Mouse (Mus musculus): ENCODE results near the gene Abt1.

The Abt1 gene

GRCm38 (mm10) chr13:23423286-23424051 is at the start of gene Abt1:
TSS of gene Abt1 (minus strand) at chr13:23423866.
- DNase-seq: peak; percentile 95

- peak; percentile 38 for DNase-seq
Measured at GRCm38 (mm10) chr13:23466911-23467310, 43.2 kb upstream of the Abt1 start.

GRCm38 (mm10) chr13:23466306-23466705 is 42.6 kb upstream of the Abt1 start:
- no peak for DNase-seq

GRCm38 (mm10) chr13:23465600-23466109 is 42.0 kb upstream of the Abt1 start, which contains the start of gene Btn1a1:
TSS of gene Btn1a1 (minus strand) at chr13:23465901.
- no peak for DNase-seq

- DNase-seq: no peak
Measured at GRCm38 (mm10) chr13:23464841-23465366, 41.2 kb upstream of the Abt1 start.

GRCm38 (mm10) chr13:23464224-23464637 is 40.6 kb upstream of the Abt1 start:
- DNase-seq: peak; percentile 35

GRCm38 (mm10) chr13:23463381-23464223 is 39.9 kb upstream of the Abt1 start:
- DNase-seq: peak; percentile 80

GRCm38 (mm10) chr13:23462669-23463068 is 39.0 kb upstream of the Abt1 start:
- no peak for DNase-seq

- DNase-seq: no peak
Measured at GRCm38 (mm10) chr13:23462063-23462462, 38.4 kb upstream of the Abt1 start.

GRCm38 (mm10) chr13:23459264-23459846 is 35.7 kb upstream of the Abt1 start:
- no peak for DNase-seq

GRCm38 (mm10) chr13:23453926-23454325 is 30.3 kb upstream of the Abt1 start:
- no peak for DNase-seq

GRCm38 (mm10) chr13:23453362-23453862 is 29.7 kb upstream of the Abt1 start:
- DNase-seq: peak; percentile 73

- DNase-seq: peak; percentile 84
Measured at GRCm38 (mm10) chr13:23450398-23450797, 26.7 kb upstream of the Abt1 start.

GRCm38 (mm10) chr13:23449235-23450095 is 25.8 kb upstream of the Abt1 start:
- peak; percentile 48 for DNase-seq

GRCm38 (mm10) chr13:23448758-23449157 is 25.1 kb upstream of the Abt1 start:
- no peak for DNase-seq

- DNase-seq: peak; percentile 82
Measured at GRCm38 (mm10) chr13:23446498-23446952, 22.9 kb upstream of the Abt1 start.

- DNase-seq: peak; percentile 87
Measured at GRCm38 (mm10) chr13:23445561-23446320, 22.1 kb upstream of the Abt1 start.

GRCm38 (mm10) chr13:23445156-23445555 is 21.5 kb upstream of the Abt1 start:
- no peak for DNase-seq

GRCm38 (mm10) chr13:23444451-23444850 is 20.8 kb upstream of the Abt1 start:
- DNase-seq: no peak

GRCm38 (mm10) chr13:23439901-23440300 is 16.2 kb upstream of the Abt1 start:
- no peak for DNase-seq

GRCm38 (mm10) chr13:23438521-23438920 is 14.9 kb upstream of the Abt1 start:
- DNase-seq: no peak

Data from right cerebral cortex, postnatal 25 days (tissue).